Mouse (Mus musculus) lung, postnatal 0 days (tissue): ENCODE measurements around the gene Akr1cl.

Source experiments
- CTCF ChIP-seq: IDR thresholded peaks from 2 replicates; pipeline ENCODE4 v1.5.1; 2016; ENCODE audit warnings: antibody characterized with exemption, mild to moderate bottlenecking
- EP300 ChIP-seq: IDR thresholded peaks from 2 replicates; pipeline ENCODE4 v1.6.1; 2016; ENCODE audit warnings: antibody characterized with exemption, mild to moderate bottlenecking, control low read depth

DNA sequence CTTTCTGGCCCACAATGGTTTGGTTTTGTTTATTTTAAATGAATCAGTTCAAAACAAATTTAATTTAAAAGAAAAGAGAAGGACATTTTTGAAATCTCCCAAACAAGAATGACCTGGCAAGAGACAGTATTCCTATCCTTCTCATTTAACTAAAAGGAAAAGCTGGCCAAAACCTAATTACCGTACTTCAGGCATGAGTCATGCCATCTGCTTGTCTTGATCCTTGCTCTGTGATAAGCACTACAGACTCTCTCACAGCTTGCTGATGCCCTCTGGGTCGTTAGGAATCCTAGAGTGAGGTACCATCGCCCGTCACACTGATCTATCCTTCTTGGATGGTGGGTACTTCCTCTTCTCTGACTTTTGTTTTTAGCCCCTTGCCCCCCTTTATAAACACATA, 39.4 kb downstream of the Akr1cl start:
- TF ChIP-seq CTCF (no peak), EP300 (no peak)
